Mouse (Mus musculus) neural tube, embryonic 15.5 days (tissue): ENCODE data around the gene Olfr1484. TPM values are rescaled to one million over a fixed set of nuclear protein-coding genes. Genes with fewer than 3 reads are reported as not detected.
"Not testable (repeated sequence)": the region's sequence is repeated elsewhere in the genome, so short reads cannot be mapped to it uniquely, and the experiment has no call there.

Source experiments
- ATAC-seq: fragments of 200-750 bp; cut with Nextera tagmentation; 2 replicates; pipeline ENCODE4 v1.8.0; 2017; ENCODE audit warnings: mild to moderate bottlenecking, moderate TSS enrichment, moderate library complexity; ENCODE audit not compliant: low FRiP score
- H3K27ac ChIP-seq: fragments of 300-500 bp; sonication (generic); replicated peaks from 2 replicates; pipeline ENCODE4 v1.5.1; 2015; ENCODE audit warnings: mild to moderate bottlenecking, inconsistent platforms
- H3K27me3 ChIP-seq: fragments of 300-500 bp; sonication (generic); replicated peaks from 2 replicates; pipeline ENCODE4 v1.6.1; 2015; ENCODE audit warnings: inconsistent platforms
- H3K36me3 ChIP-seq: fragments of 300-500 bp; sonication (generic); 2 replicates; pipeline ENCODE4 v1.6.1; 2015; ENCODE audit warnings: inconsistent platforms
- H3K4me1 ChIP-seq: fragments of 300-500 bp; sonication (generic); 2 replicates; pipeline ENCODE4 v1.6.1; 2015; ENCODE audit warnings: inconsistent platforms
- H3K4me2 ChIP-seq: fragments of 300-500 bp; sonication (generic); 2 replicates; pipeline ENCODE4 v1.6.1; 2015; ENCODE audit warnings: inconsistent platforms, mild to moderate bottlenecking, moderate library complexity
- H3K4me3 ChIP-seq: fragments of 300-500 bp; sonication (generic); replicated peaks from 2 replicates; pipeline ENCODE4 v1.5.1; 2015; ENCODE audit warnings: mild to moderate bottlenecking, inconsistent platforms
- H3K9ac ChIP-seq: fragments of 300-500 bp; sonication (generic); replicated peaks from 2 replicates; pipeline ENCODE4 v1.6.1; 2015; ENCODE audit warnings: mild to moderate bottlenecking, inconsistent platforms
- H3K9me3 ChIP-seq: fragments of 300-500 bp; sonication (generic); replicated peaks from 2 replicates; pipeline ENCODE4 v1.6.1; 2016; ENCODE audit warnings: inconsistent platforms
- WGBS: fragments of 180-500 bp; shearing (Covaris S2); methylation state at CpG from one replicate; pipeline ENCODE4 v1.1.7; 2015; ENCODE audit warnings: mixed read lengths; 5-methylcytosine and 5-hydroxymethylcytosine counted together
- microRNA-seq: library from miRNA; unstranded; fragments of <30 nt; microRNA quantifications from one replicate; pipeline ENCODE4, GENCODE M21; 2017
- polyA plus RNA-seq: library from polyadenylated mRNA; unstranded; fragments of >200 nt; fragmentation: Nextera tagmentation; extraction: Ambion mirVana; gene quantifications from 2 replicates; pipeline ENCODE4 v1.2.1, GENCODE M21; 2015

Gene Olfr1484
- polyA plus RNA-seq: not detected in 2 replicates

DNA sequence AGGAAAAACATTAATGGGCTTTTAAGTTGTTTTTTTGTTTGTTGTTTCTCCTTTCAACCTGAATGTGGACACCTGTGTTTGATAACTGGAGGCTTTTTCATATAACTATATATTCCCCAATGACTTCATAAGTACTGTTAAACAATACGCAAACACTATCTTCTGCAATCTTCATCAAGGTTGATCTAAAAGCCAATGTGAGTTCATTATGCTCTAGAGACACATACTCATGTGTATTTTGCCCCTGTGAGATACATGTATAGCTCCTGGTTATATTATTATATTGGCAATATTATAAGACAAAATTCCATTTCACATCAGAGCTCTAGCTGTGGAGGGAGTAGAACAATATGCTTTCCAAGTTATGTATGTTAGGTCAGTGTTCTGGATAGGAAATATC lies at the start of gene Olfr1484:
Olfr1484 (plus strand) TSS at position 301 of the 400 bp plus-strand sequence.
- no peaks in the 10 kb centered on the region for H3K36me3 ChIP-seq
- H3K4me2 ChIP-seq: no peak within 1 kb of the TSS
- 0 out of 2 replicates have a peak, but pooled peaks cover 4% of the 10 kb centered on the region for H3K9me3 ChIP-seq
- no peak within 1 kb of the TSS for H3K9ac ChIP-seq
- H3K4me3 ChIP-seq: no peak within 1 kb of the TSS
- no peak for ATAC-seq
- no peak within 1 kb of the TSS for H3K27ac ChIP-seq
- H3K4me1 ChIP-seq: no peaks in the 10 kb centered on the region
- 89% methylated on average over 1 of the region's 1 CpGs for WGBS
- H3K27me3 ChIP-seq: no peaks in the 10 kb centered on the region

GRCm38 (mm10) chr19:13617075-13617474 lies 33.8 kb downstream of the Olfr1484 start, which contains the start of gene Olfr1487:
TSS of gene Olfr1487 (plus strand) at chr19:13617375.
- not testable (repeated sequence) for H3K36me3 ChIP-seq, H3K4me3 ChIP-seq, H3K27me3 ChIP-seq, H3K4me1 ChIP-seq, H3K9ac ChIP-seq, ATAC-seq, H3K4me2 ChIP-seq, H3K27ac ChIP-seq
- H3K9me3 ChIP-seq: peaks cover 10% of the 10 kb centered on the region
- 95% methylated on average over 2 of the region's 2 CpGs for WGBS

DNA sequence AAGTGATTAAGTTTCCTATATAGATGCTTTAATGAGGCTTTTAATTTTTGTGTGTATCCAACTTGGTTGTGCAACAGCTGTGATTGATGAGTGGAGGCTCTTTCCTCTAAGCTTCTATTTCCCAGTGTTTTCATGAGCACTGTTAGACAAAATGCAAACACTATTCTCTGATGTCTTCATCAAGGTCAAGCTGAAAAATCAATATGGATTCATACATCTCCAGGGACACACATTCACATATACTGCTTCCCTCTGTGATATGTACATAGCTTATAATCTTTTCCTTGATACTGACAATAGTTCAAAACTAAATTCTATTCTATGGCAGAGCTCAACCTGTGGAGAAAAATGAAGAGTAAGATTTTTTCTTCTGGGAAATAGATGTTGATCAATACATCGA lies 48.0 kb downstream of the Olfr1484 start, which contains the start of gene Olfr1489:
Olfr1489 (plus strand) TSS at position 301 of the 400 bp plus-strand sequence.
- H3K27me3 ChIP-seq: no peaks in the 10 kb centered on the region
- no peaks in the 10 kb centered on the region for H3K36me3 ChIP-seq
- H3K4me1 ChIP-seq: no peaks in the 10 kb centered on the region
- no peak within 1 kb of the TSS for H3K9ac ChIP-seq
- ATAC-seq: no peak
- 89% methylated on average over 1 of the region's 1 CpGs for WGBS
- H3K4me2 ChIP-seq: no peak within 1 kb of the TSS
- H3K4me3 ChIP-seq: no peak within 1 kb of the TSS
- H3K27ac ChIP-seq: no peak within 1 kb of the TSS
- H3K9me3 ChIP-seq: no peaks in the 10 kb centered on the region

Small RNA genes within 50 kb of the gene (microRNA-seq; reads per million reads assigned to microRNA genes)
- gene Gm22323: not detected
- gene Gm23931: not detected

Other genes with a start within 250 kb of the Olfr1484 start
- not detected in 2 replicates for gene Olfr1466, start 244.6 kb upstream of the Olfr1484 start, polyA plus RNA-seq
- gene Olfr1467, start 221.3 kb upstream of the Olfr1484 start, polyA plus RNA-seq: not detected in 2 replicates
- not detected in 2 replicates for gene Olfr1469, start 175.7 kb upstream of the Olfr1484 start, polyA plus RNA-seq
- not detected in 2 replicates for gene Olfr1471, start 140.1 kb upstream of the Olfr1484 start, polyA plus RNA-seq
- gene Olfr1472, start 127.4 kb upstream of the Olfr1484 start, polyA plus RNA-seq: not detected in 2 replicates
- not detected in 2 replicates for gene Olfr1474, start 113.9 kb upstream of the Olfr1484 start, polyA plus RNA-seq
- not detected in 2 replicates for gene Olfr1475, start 103.3 kb upstream of the Olfr1484 start, polyA plus RNA-seq
- not detected in 2 replicates for gene Olfr1477, start 83.0 kb upstream of the Olfr1484 start, polyA plus RNA-seq
- not detected in 2 replicates for gene Olfr1480, start 55.6 kb upstream of the Olfr1484 start, polyA plus RNA-seq
- gene Olfr1487, start 33.9 kb downstream of the Olfr1484 start, polyA plus RNA-seq: not detected in 2 replicates
- not detected in 2 replicates for gene Olfr1489, start 48.1 kb downstream of the Olfr1484 start, polyA plus RNA-seq
- gene Olfr1490, start 67.6 kb downstream of the Olfr1484 start, polyA plus RNA-seq: not detected in 2 replicates
- gene Olfr1491, start 113.8 kb downstream of the Olfr1484 start, polyA plus RNA-seq: not detected in 2 replicates
- not detected in 2 replicates for gene Olfr1493-ps1, start 139.8 kb downstream of the Olfr1484 start, polyA plus RNA-seq
- not detected in 2 replicates for gene Olfr1494, start 156.2 kb downstream of the Olfr1484 start, polyA plus RNA-seq
- gene Olfr1495, start 181.1 kb downstream of the Olfr1484 start, polyA plus RNA-seq: not detected in 2 replicates
- not detected in 2 replicates for gene Olfr1496, start 194.4 kb downstream of the Olfr1484 start, polyA plus RNA-seq
- not detected in 2 replicates for gene Olfr1497, start 214.7 kb downstream of the Olfr1484 start, polyA plus RNA-seq
- not detected in 2 replicates for gene Olfr1499, start 235.9 kb downstream of the Olfr1484 start, polyA plus RNA-seq
- gene Olfr1500, start 247.0 kb downstream of the Olfr1484 start, polyA plus RNA-seq: not detected in 2 replicates